Mouse (Mus musculus): ENCODE results near the gene Qtrt1. TPM values are rescaled to one million over a fixed set of nuclear protein-coding genes. Genes with fewer than 3 reads are reported as not detected.
"Not testable (repeated sequence)": the region's sequence is repeated elsewhere in the genome, so short reads cannot be mapped to it uniquely, and the experiment has no call there.

Qtrt1 gene
- total RNA-seq, 2 experiments from 2014 or later: 21.1 to 25.8 TPM

DNA sequence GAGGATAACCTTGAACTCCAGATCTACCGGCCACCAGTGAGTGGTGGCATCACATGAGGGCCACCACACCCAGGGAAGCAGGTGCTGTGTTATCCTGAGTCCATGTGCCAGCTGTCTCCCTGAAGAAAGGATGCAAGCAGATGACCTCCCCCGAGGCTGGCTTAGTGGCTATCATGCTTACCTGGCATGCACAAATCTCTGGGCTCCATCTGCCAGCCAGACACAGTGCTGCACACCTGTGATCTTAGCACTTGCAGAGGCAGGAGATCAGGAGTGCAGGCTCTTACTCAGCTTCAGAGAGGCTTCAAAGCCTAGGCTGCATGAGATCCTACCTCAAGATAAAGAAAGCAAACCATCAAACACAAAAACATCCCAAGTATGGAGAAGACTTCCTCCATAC is 38.1 kb downstream of the Qtrt1 start:
- DNase-seq (ENCODE audit: low spot score in 2 of 2): no peak

DNA sequence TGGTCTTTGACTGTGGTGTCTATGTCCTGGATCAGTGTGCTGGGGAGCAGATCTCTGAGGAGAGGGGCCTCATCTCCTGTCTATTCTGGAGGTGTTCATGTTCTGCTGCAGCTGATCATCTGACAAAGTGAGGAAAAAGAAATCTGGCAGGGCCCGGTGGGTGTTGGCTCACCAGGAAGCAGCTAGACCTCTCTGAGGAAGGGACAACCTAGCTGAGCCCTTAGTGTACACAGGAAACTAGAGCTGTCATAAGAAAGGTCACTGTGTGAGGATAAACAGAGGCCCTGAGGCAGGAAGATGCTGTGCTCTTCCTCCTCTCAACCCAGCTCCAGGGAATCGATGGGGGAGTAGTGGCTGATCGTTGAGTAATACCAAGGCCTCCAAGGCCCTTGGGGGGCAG is 38.6 kb downstream of the Qtrt1 start:
- DNase-seq (ENCODE audit: low spot score in 2 of 2): no peak

DNA sequence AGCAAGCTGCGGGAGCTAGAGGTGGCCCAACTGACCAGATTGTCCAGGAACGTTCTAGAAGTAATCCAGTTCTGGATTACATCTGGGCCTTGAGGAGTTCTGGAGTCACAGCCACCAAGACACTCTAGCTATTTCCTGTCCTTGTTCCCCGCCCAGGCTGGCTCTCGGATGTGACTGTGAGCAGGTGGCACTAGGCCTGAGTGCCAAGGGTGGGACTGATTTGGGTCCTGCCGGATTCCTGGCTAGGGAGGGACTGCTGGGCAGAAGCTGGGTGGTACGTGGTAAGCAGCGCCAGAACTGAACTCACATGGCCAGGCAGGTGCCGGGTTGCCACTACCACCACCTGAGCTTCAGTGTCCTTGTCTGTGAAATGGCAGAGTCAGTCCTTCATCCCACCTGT is 39.8 kb downstream of the Qtrt1 start:
- DNase-seq (ENCODE audit: low spot score in 2 of 2): no peak

DNA sequence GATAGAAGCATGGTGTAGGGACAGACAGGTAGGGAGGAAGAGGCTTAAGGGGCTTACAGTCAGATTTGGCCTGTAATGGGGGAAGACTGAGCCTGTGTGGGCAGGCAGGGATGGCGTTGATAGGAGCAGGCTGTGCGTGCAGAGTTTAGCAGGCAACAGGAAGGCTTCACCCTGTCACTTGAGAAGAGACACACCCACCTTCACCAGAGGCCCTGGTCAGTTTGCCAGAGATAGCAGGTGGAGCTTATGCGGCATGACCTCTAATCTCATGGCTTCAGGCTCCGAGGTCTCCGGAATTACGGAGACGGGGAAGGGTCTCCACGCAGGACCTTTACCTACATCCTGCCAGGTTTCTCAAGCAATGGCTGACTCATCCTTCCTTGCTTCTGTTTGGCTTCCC is 40.2 kb downstream of the Qtrt1 start:
- DNase-seq (ENCODE audit: low spot score in 2 of 2): no peak

DNA sequence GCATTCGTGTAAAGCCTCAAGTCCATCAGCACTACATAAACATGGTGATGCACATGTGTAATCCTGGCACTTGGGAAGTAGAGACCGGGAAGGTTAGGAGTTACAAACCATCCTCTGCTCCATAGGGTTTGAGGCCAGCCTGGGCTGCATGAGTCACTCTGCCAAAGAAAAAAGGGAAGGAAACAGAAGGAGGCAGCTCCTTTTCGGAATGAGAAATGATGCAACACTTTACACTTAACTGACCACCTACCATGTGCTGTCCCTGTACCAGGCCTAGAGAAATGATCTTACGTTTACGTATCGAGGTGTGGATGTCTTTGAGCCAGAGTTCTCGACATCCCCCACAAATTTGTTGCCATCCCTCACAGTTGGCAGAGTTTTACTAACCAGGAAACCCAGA is 41.4 kb downstream of the Qtrt1 start:
- DNase-seq (ENCODE audit: low spot score in 2 of 2): no peak

DNA sequence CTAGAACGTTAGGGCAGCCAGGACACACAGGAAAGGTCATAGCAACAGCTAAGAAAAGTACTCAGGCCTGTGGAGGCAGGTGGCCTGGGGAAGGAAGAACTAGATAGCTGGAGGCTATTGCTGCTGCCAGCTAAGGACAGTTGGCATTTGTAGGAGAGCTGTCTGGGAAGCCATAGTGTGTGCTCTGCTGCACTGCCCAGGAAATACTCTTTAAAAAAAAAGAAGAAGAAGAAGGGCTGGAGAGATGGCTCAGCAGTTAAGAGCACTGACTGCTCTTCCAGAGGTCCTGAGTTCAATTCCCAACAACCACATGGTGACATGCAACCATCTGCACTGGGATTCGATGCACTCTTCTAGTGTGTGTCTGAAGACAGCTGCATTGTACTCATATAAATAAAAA is 41.8 kb downstream of the Qtrt1 start:
- DNase-seq (ENCODE audit: low spot score in 2 of 2): no peak

DNA sequence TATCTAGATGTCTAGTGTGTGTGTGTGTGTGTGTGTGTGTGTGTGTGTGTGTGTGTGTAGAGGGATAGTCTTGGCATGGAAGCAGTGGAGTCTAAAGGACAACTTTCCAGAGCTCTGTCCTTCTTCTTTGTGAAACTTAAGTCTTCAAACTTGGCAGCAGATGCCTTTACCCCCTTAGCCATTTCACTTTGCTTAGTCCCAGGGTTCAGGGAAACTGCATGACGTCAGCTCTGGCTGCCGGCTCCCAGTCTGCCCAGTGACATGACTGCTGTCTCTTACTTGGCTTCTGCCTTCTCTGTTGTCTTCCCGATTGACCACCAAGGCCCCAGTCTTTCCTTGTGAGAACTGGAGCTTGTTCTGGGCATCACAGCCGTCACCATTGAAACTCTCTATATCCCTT is 42.9 kb downstream of the Qtrt1 start:
- DNase-seq (ENCODE audit: low spot score in 2 of 2): no peak

DNA sequence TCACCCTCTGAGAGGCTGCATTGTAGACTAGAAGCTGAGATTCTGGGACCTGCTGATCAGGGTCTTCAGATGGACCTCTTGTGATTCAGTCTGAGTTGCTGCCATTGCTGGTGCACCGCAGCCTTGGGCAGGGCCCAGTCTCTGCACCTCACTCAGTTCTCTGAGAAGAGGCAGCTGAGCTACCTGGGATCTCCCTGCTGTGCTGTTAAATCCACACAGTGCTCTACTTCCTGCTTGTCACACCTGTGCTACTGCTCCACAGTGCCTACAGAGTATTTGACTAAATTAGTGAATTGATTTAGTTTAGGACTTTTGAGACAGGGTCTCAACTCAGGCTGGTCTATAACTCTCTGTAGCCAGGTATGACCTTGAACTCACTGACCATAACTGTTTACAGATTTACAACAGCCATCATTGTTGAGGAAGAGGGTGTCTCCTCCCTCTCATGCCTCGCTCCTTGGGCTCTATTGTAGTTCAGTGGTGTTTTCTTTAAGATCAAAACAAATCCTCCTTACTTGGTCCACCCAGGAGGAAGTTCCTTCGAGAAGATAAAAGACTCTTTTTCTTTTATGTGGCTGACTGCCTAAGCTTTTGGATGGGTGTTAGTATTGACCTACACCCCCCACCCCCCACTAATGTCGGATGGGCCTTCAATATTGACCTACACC is 43.6 kb downstream of the Qtrt1 start:
- DNase-seq (ENCODE audit: low spot score in 2 of 2): no peak

DNA sequence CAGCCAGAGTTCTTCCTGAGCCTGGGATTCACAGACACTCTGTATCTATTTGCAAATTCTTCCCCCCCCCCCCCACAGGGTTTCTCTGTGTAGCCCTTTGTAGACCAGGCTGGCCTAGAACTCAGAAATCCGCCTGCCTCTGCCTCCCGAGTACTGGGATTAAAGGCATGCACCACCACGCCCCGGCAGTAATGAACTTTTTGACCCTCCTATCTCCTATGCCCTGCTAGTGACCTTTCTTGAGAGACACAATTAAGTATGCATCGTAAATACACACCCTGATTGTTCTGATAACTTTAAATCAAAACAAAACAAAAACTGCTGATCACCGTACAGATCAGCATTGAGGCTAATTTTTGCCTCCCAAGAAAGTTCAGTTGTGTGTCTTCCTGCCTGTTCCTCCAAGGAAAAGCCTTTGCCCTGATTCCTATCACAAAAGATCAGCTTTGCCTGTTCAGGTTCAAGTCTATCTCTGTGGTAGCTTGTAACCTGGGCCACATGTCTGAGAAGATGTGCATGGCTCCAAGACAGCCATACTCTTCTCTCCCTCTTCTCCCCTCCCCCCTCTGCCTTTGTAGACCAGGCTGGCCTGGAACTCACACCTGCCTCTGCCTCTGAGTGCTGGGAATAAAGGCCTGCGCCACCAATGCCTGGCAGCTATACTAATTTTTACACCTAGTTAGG is 44.8 kb downstream of the Qtrt1 start:
- DNase-seq (ENCODE audit: low spot score in 2 of 2): no peak

DNA sequence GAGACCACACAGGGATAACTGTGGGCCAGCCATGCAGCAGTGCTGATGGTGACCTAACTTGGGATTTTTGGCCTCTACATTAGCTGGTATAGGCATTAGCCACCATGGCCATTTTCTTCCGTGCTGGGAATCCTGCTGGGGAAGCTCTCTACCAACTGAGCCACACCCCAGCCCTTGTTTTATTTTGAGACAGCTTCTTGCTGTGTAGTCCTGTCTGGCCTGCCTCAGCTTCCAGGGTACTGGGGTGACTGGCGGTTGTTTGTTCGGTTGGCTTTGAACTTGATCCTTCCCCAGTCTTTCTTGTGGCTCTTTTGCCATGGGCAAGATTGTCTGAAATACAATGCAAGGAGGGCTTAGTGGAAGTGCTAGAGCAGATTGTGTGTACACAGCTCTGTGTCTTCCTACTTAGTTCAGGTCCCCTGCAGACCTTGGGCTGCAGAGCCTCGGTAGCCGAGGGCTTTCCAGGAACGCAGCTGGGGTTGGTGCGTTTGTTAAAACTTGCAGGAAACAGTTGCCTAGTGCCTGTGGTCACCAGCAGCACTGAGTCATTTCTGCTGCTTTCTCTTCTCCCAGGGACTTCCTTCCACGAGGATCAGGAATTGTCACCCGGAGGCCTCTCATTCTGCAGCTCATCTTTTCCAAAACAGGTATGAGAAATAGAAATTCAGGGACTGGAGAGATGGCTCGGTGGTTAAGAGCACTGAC is 45.4 kb downstream of the Qtrt1 start:
- no peak for DNase-seq (ENCODE audit: low spot score in 2 of 2)

DNA sequence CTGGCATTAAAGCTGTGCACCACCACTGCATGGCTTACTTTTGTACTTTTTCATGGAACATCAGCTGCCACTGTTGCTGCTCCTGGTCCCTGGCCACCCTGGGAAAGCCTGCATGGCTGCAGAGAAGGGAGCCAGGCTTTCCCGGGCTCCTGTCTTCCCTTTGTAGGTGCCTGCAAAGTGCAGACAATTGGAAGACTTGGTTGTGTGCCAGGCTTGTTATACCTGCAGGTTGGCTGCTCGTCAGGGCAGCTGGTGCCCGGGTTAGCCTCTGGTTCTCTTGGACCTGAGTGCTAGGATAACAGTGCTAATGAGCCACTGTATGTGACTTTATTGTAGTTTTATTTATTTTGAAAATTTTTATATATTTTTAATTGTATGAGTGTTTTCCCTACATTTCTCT is 47.2 kb downstream of the Qtrt1 start:
- no peak for DNase-seq (ENCODE audit: low spot score in 2 of 2)

DNA sequence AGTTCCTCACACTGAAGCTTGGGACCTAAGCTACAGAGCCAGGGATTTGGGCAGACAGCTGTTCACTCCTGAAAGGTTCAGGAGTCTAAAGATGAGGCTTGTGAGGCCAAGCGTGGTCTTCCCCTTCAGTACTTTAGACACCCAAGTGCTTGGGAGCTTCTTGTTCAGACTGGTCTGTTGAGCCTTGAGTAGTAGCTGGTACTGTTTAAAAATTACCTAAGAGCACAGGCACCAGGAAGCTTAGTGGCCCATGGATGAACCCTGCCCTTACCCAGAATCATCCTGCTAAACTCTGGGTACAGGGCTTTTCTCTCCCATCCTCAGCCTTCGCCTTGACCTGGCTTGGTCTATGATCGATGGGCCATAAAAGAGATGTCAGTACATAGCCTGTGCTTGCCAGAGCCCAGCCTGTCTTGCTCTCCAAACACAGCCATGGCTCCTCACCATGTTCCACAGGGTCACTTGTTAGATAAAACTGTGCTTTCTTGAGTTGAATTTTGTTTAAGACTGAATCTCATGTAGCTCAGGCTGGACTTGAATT is 48.8 kb downstream of the Qtrt1 start:
- no peak for DNase-seq (ENCODE audit: low spot score in 2 of 2)

DNA sequence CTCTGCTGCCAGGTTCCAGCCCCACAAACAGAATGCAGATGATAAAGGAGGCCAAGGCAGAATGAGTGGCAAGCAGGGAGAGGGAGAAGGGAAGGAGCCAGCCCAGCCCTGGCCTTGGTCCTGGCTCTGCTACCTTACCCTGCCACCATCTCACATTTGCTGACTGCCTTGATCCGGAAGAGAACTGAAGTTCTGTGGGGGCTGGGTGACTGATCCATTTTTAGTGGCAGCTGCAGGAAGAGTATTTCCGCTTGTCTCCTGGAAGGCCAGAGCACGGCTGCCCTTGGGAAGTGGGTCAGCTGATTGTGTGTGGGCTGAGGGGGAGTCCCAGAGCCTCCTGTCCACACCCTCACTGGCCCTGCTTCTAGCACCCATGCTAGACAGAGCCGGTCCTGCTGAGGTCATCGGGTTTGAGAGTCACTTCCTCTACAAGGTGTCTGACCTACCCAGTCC is 51.5 kb downstream of the Qtrt1 start:
- peak in 1 of 2 experiments; percentile 36 for DNase-seq (ENCODE audit: low spot score in 2 of 2)

DNA sequence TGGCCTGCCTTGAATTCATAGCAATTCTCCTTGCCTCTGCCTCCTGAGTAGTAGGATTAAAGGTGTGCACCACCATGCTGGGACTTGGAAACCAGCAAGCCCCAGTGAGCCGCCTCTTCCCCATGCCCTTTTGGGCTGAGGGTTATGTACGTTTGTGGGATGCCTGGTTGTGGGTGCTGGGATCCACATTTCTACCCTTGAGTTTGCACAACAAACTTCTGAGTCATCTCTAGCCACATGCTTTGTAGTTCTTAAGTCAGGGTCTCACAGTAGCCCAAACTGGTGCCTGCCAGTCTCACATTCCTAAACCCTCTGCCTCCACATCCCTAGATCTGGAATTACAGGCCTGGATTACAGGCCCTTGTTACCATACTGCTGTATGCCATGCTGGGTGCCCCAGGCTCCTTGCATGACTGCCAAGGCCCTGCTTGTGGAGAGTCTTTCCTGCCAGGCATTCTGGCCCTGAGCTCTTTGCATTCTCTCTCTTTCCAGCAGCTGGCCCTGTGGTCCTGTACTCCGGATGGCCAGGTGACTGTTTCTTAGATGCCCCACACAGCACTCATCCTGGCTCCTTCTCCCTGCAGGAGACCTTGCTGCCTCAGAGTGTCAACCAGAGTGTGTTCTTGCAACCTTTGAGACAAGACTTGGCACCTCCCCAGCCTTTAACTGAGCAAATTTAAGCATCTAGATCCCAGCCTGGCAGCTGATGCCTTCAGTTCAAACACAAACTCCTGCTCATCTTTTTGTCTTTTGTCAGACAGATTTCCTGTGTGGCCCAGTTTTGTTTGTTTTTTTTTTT is 52.3 kb downstream of the Qtrt1 start:
- no peak for DNase-seq (ENCODE audit: low spot score in 2 of 2)

DNA sequence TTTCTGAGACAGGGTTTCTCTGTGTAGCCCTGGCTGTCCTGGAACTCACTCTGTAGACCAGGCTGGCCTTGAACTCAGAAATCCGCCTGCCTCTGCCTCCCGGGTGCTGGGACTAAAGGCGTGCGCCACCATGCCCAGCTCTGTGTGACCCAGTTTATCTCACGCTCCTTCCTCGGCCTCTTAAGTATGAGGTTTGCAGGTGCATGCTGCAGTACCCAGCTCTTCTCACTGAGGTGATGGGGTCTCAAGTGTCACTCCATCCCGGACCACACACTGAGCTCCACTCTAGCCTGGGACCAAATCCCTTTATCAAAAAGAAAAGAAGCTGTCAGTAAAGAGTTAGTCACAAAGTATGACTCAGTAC is 52.9 kb downstream of the Qtrt1 start:
- not testable (repeated sequence) for DNase-seq (ENCODE audit: low spot score in 2 of 2)

DNA sequence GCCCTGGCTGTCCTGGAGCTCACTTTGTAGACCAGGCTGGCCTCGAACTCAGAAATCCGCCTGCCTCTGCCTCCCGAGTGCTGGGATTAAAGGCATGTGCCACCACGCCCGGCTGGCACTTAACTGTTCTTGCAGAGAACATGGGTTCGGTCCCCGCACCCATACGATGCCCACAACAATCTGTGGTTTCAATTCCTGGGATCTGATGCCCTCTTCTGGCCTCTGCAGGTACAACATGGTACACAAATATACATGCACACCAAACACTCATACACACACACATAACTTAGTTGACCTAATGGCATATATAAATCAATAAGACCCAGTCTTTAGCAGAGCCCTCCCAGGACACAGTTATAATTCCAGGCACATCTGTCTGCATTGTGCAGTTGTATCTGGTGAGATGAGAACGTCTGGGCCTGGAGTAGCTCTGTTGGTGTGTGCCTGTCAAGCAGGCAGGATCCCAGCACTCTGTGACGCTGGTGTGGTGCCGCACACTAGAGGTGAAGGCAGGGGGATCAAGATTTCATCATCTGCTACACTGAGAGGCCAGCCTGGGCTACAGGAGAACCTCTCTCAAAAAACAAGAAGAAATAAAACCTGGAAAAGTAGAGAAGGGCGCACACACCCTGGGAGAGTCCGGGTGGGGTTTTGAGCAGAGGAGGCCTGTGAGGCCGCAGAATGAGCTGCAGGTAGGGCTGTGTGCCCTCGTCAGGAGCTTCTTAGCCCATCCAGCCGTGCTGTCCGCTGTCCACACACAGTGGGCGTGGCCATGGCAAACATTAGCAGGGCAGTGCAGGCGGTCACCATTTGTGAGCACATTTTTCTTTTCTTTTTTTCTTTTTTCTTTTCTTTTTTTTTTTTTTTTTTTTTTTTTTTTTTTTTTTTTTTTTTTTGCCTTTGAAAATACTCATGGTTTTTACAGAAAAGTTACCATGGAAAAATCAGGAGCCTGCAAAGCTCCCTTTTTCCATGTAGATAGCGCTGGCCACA is 57.7 kb downstream of the Qtrt1 start:
- peak; percentile 42 to 67 for DNase-seq (ENCODE audit: low spot score in 2 of 2)

Data from left cerebral cortex, adult 18-20 months (tissue).